Mouse (Mus musculus): Measurements from ENCODE around the gene Gdpd5. TPM values are rescaled to one million over a fixed set of nuclear protein-coding genes. Genes with fewer than 3 reads are reported as not detected.
A peak's percentile ranks its signal among the peaks of the same experiment; 100 is the strongest.

Gdpd5 gene
- total RNA-seq, 2 experiments from 2014 or later, result not detected

DNA sequence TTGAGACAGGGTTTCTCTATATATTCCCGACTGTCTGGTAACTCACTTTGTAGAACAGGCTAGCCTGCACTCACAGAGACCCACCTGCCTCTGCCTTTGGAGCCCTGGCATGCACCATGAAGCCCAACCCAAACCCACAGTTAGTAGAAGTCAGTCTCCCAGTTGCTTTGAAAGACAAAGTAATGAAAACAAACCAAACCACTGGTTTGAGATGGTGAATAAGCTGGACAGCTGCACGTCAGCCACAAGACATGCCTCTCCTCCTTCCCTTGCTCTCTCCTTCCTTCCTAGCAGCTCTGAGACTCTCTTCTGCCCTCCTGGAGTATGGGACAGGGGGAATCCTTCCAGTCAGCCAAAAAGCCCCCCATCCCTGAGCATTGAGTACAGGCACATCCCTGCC, 19.1 kb upstream of the Gdpd5 start:
- no peak for ATAC-seq (replicated peaks; ENCODE audit: poor library complexity, severe bottlenecking)

GRCm38 (mm10) chr7:99365069-99365468, 16.1 kb upstream of the Gdpd5 start:
- peak; percentile 75 for ATAC-seq (replicated peaks; ENCODE audit: poor library complexity, severe bottlenecking)

GRCm38 (mm10) chr7:99366716-99367115, 14.5 kb upstream of the Gdpd5 start:
- no peak for ATAC-seq (replicated peaks; ENCODE audit: poor library complexity, severe bottlenecking)

DNA sequence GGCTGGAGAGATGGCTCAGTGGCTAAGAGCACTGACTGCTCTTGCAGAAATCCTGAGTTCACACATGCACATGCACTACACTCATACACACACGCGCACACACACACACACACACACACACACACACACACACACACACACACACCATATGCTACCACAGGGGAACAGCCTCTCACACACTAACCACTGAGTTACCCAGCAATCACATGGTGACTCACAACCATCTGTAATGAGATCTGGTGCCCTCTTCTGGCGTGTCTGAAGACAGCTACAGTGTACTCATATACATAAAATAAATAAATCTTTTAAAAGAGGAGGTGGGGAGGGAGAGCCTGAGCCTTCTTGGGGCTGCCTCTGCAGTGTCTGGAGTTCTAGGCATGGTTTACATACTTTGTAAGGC, 6.9 kb upstream of the Gdpd5 start:
- peak; percentile 48; the same call in 1 of the 2 replicates for ATAC-seq (replicated peaks; ENCODE audit: poor library complexity, severe bottlenecking)

DNA sequence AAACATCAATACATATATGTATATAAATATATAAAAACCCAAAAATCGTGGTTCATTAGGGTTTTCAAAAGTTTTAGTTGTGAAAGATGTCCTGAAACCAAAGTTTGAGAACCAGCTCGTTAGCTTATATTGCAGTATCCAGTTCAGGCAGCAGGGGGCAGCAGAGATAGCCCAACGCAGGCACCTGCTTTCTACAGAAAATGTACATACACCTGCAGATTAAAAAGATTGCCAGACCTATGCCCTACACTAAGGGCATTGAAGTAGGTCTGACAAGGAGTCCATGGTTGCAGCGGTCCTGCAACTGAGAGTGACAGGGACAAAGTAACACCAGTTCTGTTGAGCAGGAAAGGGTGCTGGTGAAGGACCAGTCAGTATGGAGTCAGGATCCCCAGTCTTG, 5.8 kb upstream of the Gdpd5 start:
- ATAC-seq (replicated peaks; ENCODE audit: poor library complexity, severe bottlenecking), result no peak; the same call in 1 of the 2 replicates

DNA sequence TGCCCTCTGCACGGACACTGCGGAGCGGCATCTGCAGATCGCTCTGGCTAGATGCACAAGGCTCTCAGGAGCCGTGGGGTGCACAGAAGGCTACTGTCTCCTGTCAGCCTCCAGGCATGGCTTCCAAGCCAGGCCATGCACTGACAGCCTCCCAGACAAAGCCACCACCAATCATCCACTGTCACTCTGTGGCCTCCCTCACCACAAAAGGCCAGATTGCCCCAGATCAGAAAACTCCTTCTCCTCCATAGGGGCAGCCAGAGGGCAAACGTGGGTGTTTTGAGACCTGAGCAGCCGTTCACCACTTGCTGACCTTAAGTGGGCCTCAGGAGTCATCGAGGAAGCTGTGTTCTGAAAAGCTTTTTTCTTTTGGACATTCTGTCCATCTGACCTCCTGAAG, 2.3 kb upstream of the Gdpd5 start:
- ATAC-seq (replicated peaks; ENCODE audit: poor library complexity, severe bottlenecking), result no peak

DNA sequence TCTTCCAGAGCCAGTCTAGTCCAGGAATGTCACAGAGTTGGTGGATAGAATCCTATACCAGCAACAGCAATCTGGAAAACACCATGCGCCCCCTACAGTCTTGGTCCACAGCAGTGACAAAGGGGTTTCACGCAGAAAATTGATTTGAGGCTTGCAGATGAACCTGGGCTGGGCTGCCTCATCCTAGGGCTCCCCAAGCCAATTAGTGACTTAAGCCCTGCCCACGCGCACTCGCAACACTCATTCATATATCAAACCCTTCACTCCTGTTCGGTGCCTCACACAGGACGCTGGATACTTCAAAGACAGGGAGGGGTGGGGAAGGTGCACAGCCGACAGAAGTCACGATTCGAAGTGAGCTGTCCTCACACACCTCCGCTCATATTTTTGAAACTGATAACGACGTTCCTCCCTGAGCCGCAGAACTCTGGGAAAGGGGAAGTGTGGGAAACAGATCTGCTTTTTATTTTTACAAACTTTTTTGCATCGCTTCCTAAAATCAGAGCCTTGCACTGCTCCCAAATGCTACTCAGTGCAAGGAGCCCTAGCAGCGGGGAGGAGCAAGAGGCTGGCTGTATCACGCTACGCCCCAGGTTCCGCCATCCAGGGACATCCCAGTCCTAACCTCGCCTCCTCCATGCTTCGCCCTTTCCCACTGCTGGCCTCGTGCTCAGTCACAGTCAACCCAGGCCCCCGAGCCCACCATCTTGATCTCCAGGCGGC, 562 bp upstream of the Gdpd5 start:
- ATAC-seq (replicated peaks; ENCODE audit: poor library complexity, severe bottlenecking), result peak; percentile 46

- no peak for ATAC-seq (replicated peaks; ENCODE audit: poor library complexity, severe bottlenecking)
Observed at GRCm38 (mm10) chr7:99382088-99383000, 1.1 kb downstream of the Gdpd5 start.

DNA sequence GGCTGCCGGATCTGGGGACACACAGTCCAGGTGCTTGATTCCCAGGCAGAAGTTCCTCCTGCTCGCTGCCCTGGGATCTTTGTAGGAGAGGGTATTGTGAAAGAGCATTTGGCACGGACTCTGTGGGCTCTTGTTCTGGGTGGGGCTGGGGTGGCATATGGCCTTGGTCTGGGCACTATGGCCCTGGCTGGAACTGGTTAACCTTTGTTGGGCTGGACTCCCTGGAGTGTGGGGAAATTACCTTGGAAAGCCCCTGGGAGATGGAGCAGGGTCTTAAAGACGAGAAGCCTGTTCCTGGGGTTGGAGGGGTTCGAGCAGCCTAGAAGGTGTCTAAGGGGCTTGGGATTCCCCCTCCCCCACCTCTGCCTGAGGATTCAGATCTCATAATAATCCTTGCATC, 2.0 kb downstream of the Gdpd5 start:
- ATAC-seq (replicated peaks; ENCODE audit: poor library complexity, severe bottlenecking), result no peak

DNA sequence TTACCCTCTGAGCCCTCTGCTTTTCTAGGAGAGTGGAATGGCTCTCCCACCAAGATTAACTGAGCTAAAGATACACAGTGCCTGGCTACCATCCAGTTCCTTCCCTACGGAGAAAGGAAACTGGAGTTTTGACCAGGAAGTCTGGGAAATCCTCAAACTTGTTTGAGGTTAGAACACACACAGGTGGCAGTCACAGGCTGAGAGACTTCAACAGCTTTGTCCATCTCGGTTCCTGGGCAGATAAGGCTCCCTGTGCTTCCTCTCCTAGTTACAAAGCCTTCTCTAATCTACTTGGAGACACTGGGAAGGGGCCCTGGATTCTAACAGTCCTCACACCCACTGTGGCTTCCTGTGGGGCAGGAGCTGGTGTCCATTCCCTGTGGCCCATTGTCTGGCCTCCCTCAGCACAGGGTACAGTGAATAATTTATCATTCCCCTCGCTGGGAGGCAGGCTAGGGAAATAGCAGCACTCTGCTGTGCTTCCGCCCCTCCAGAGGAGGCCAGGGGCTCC, 2.9 kb downstream of the Gdpd5 start:
- ATAC-seq (replicated peaks; ENCODE audit: poor library complexity, severe bottlenecking), result no peak

GRCm38 (mm10) chr7:99386030-99386429, 4.8 kb downstream of the Gdpd5 start:
- ATAC-seq (replicated peaks; ENCODE audit: poor library complexity, severe bottlenecking), result no peak

DNA sequence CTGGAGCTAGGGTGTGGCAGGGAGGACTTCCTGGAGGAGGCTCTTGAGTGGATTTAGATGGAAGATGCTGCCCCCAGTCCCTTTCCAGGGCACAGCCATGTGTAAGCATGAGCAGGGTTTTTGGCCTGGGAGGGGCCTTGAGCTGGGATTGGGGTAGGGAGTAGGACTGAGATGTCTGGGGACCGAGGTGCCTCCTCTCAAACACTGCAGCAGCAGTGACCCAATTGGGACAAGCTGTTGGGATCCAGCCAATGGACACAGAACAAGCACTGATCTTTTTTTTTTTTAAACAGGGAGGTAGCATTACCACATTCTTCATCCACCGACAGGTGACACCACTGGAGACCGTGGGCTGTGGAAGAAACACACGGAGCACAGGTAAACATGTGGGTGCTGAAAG, 5.6 kb downstream of the Gdpd5 start:
- ATAC-seq (replicated peaks; ENCODE audit: poor library complexity, severe bottlenecking), result no peak

GRCm38 (mm10) chr7:99387356-99387755, 6.1 kb downstream of the Gdpd5 start:
- no peak for ATAC-seq (replicated peaks; ENCODE audit: poor library complexity, severe bottlenecking)

GRCm38 (mm10) chr7:99390559-99390958, 9.3 kb downstream of the Gdpd5 start:
- no peak for ATAC-seq (replicated peaks; ENCODE audit: poor library complexity, severe bottlenecking)

- ATAC-seq (replicated peaks; ENCODE audit: poor library complexity, severe bottlenecking), result no peak
Observed at GRCm38 (mm10) chr7:99392696-99393095, 11.5 kb downstream of the Gdpd5 start.

DNA sequence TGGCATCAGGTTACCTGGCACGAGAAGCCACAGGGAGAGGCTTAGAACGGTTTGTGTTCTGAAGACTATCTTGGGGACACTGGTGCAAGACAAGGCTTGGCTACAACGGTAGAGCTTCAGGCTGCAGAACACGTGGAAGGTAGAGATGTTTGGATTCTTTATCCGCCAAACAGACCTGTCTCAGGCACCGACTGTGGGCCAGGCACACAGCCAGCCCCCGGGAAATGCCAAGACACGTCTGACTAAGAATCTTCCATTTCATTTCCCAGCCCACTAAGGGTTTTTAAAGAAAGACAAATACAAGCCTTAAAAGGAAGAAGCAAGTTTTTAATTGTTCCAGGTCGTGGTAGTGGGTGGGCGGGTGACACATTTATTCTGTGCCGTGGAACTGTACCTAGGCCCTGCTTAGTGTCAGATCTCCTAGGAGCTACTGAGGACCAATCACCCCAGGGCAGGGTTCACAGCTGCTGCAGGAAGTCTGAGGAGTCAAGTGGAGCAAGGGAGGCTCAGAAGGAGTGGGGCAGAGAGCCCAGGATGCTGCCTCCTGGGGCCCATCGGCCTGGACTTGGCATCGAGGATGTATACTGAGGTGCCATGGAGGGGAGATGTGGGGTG, 12.6 kb downstream of the Gdpd5 start:
- ATAC-seq (replicated peaks; ENCODE audit: poor library complexity, severe bottlenecking), result no peak

DNA sequence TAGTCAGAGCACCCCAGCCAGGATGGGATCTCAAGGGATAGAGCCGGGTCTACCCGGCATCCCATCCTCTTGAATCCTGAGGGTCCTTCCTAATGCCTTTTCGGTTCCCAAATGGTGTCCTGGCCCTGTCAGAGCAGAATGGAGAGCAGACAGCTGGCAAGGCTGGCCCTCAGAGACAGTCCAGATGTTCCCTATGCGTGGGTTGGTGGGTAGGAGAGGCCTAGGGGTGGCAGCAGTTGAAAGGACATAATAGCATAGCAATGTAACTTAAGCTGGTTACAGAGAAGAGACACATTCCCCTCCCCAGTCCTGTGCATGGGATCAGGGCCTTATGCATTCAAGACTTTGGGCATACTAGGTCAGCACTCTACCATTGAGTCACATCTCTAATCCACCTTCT, 14.2 kb downstream of the Gdpd5 start:
- ATAC-seq (replicated peaks; ENCODE audit: poor library complexity, severe bottlenecking), result no peak

GRCm38 (mm10) chr7:99395908-99396616, 14.8 kb downstream of the Gdpd5 start:
- no peak for ATAC-seq (replicated peaks; ENCODE audit: poor library complexity, severe bottlenecking)

DNA sequence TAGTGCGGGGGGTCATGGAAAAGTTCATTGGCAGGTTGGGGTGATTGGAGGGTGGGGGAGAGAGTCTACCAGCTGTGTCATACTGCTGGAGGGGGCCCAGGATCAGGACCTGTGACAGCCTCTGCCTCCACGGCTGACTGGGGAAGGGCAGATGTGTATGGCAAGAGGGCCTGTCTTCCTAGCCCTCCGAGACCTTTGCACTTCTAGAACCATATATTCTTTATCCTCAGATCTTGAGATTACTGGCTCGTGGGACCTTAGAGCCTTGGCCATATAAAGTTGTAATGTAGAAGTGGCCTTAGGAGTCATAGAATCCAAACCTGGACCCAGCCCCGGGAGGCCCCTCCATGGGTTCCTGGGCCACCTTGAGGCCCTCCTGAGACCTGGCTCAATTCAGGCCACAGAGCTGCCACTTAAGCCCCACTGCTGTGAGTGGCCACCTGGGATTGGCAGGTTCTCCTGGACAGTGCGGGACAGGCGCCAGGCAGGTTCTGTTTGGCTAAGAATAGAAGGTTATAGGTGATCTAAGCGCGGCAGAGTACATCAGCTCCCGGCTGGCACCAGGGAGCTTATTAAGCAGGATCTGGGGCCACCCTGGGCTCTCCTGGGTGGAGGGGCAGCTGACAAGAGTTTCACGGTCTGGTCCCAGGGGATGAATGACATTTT, 15.9 kb downstream of the Gdpd5 start:
- ATAC-seq (replicated peaks; ENCODE audit: poor library complexity, severe bottlenecking), result no peak

- no peak for ATAC-seq (replicated peaks; ENCODE audit: poor library complexity, severe bottlenecking)
Observed at GRCm38 (mm10) chr7:99401373-99401772, 20.2 kb downstream of the Gdpd5 start.

Data from granulocyte monocyte progenitor cell, adult 5-6 weeks (primary cell).